Mouse (Mus musculus): ENCODE data around the gene Ccnd2.

- no peak for TF ChIP-seq CHD2 (IDR thresholded peaks at IDR 0.05; ENCODE audit: low read depth, low read length)
- TF ChIP-seq HCFC1 (IDR thresholded peaks at IDR 0.05; ENCODE audit: borderline replicate concordance, insufficient read depth, low read length): no peak
- TF ChIP-seq ZNF384 (IDR thresholded peaks at IDR 0.05; ENCODE audit: low read depth, low read length): no peak
- TF ChIP-seq MAFK (IDR thresholded peaks at IDR 0.05; ENCODE audit: insufficient read depth, low read depth, low read length): no peak
- TF ChIP-seq ZC3H11A (IDR thresholded peaks at IDR 0.05; ENCODE audit: borderline replicate concordance, low read depth, low read length): no peak
These were observed 1.1 kb downstream of the Ccnd2 start for GRCm38 (mm10) chr6:127150663-127151564.
